Mouse (Mus musculus) midbrain, embryonic 10.5 days (tissue): ENCODE measurements around the gene Pard3. TPM values are rescaled to one million over a fixed set of nuclear protein-coding genes. Genes with fewer than 3 reads are reported as not detected.
A peak's percentile ranks its signal among the peaks of the same experiment; 100 is the strongest.

Source experiments
- DNase-seq: peaks from one replicate; pipeline ENCODE4 v3.0.0-alpha.2; 2017; ENCODE audit warnings: low spot score
- H3K27ac ChIP-seq: fragments of 300-500 bp; sonication (generic); replicated peaks from 2 replicates; pipeline ENCODE4 v1.5.1; 2016; ENCODE audit warnings: mild to moderate bottlenecking
- H3K27me3 ChIP-seq: fragments of 300-500 bp; sonication (generic); 2 replicates; pipeline ENCODE4 v1.6.1; 2016; ENCODE audit warnings: low read depth, mild to moderate bottlenecking; ENCODE audit not compliant: poor library complexity, severe bottlenecking
- H3K36me3 ChIP-seq: fragments of 300-500 bp; sonication (generic); 2 replicates; pipeline ENCODE4 v1.6.1; 2016; ENCODE audit warnings: mild to moderate bottlenecking, moderate library complexity
- H3K4me1 ChIP-seq: fragments of 300-500 bp; sonication (generic); 2 replicates; pipeline ENCODE4 v1.6.1; 2016
- H3K4me3 ChIP-seq: fragments of 300-500 bp; sonication (generic); 2 replicates; pipeline ENCODE4 v1.5.1; 2016; ENCODE audit warnings: mild to moderate bottlenecking, moderate library complexity
- H3K9me3 ChIP-seq: fragments of 300-500 bp; sonication (generic); replicated peaks from 2 replicates; pipeline ENCODE4 v1.6.1; 2016; ENCODE audit warnings: mild to moderate bottlenecking
- WGBS: fragments of 180-500 bp; shearing (Covaris S2); methylation state at CpG from one replicate; pipeline ENCODE4 v1.1.7; 2016; 5-methylcytosine and 5-hydroxymethylcytosine counted together
- polyA plus RNA-seq: library from polyadenylated mRNA; unstranded; fragments of >200 nt; fragmentation: Nextera tagmentation; extraction: Ambion mirVana; gene quantifications from 2 replicates; pipeline ENCODE4 v1.2.1, GENCODE M21; 2016

The Pard3 gene
- polyA plus RNA-seq, 1 experiment from 2014 or later, result 25.1 TPM

GRCm38 (mm10) chr8:127325749-127326148 lies 262.1 kb downstream of the Pard3 start:
- Histone ChIP-seq H3K9me3 (no peaks in the 10 kb centered on the region), H3K27ac (no peak overlapping the region), H3K4me3 (no peak overlapping the region), H3K4me1 (peaks cover 14% of the 10 kb centered on the region), H3K36me3 (no peaks in the 10 kb centered on the region), H3K27me3 (no peaks in the 10 kb centered on the region)
- 80% methylated on average over 5 of the region's 5 CpGs for WGBS
- no peak for DNase-seq

GRCm38 (mm10) chr8:127330258-127331187 lies 266.8 kb downstream of the Pard3 start:
- Histone ChIP-seq H3K9me3 (no peaks in the 10 kb centered on the region), H3K4me1 (peaks cover 14% of the 10 kb centered on the region), H3K27me3 (no peaks in the 10 kb centered on the region), H3K27ac (no peak overlapping the region), H3K4me3 (no peak overlapping the region), H3K36me3 (no peaks in the 10 kb centered on the region)
- peak; percentile 15 for DNase-seq
- WGBS, result 48% methylated on average over 12 of the region's 12 CpGs

GRCm38 (mm10) chr8:127331751-127332150 lies 268.1 kb downstream of the Pard3 start:
- peak; percentile 54 for DNase-seq
- Histone ChIP-seq H3K4me1 (peaks cover 19% of the 10 kb centered on the region), H3K36me3 (no peaks in the 10 kb centered on the region), H3K27me3 (no peaks in the 10 kb centered on the region), H3K9me3 (no peaks in the 10 kb centered on the region), H3K27ac (no peak overlapping the region), H3K4me3 (no peak overlapping the region)
- 94% methylated on average over 1 of the region's 1 CpGs for WGBS

- H3K27me3 ChIP-seq, result no peaks in the 10 kb centered on the region
- 92% methylated on average over 1 of the region's 1 CpGs for WGBS
Measured at GRCm38 (mm10) chr8:127335216-127335615, 271.5 kb downstream of the Pard3 start.

GRCm38 (mm10) chr8:127338183-127338582 lies 274.5 kb downstream of the Pard3 start:
- WGBS, result 84% methylated on average over 11 of the region's 11 CpGs
- H3K4me1 ChIP-seq, result peaks cover 8% of the 10 kb centered on the region; the same call in 1 of the 2 replicates
- H3K9me3 ChIP-seq, result no peaks in the 10 kb centered on the region
- H3K27ac ChIP-seq, result no peak overlapping the region
- DNase-seq, result no peak
- H3K27me3 ChIP-seq, result no peaks in the 10 kb centered on the region
- H3K36me3 ChIP-seq, result no peaks in the 10 kb centered on the region
- no peak overlapping the region for H3K4me3 ChIP-seq

More at GRCm38 (mm10) chr8:127335216-127335615, 271.5 kb downstream of the Pard3 start:
- H3K4me1 ChIP-seq, result peaks cover 11% of the 10 kb centered on the region
- no peak for DNase-seq
- no peak overlapping the region for H3K27ac ChIP-seq
- no peaks in the 10 kb centered on the region for H3K36me3 ChIP-seq
- no peaks in the 10 kb centered on the region for H3K9me3 ChIP-seq
- no peak overlapping the region for H3K4me3 ChIP-seq

- H3K27me3 ChIP-seq, result no peaks in the 10 kb centered on the region
- no peaks in the 10 kb centered on the region for H3K9me3 ChIP-seq
- H3K4me1 ChIP-seq, result peaks cover 9% of the 10 kb centered on the region; the same call in 1 of the 2 replicates
- H3K36me3 ChIP-seq, result no peaks in the 10 kb centered on the region
- WGBS, result 92% methylated on average over 7 of the region's 7 CpGs
- no peak for DNase-seq
- no peak overlapping the region for H3K27ac ChIP-seq
- no peak overlapping the region for H3K4me3 ChIP-seq
Measured at GRCm38 (mm10) chr8:127341046-127341445, 277.4 kb downstream of the Pard3 start.

GRCm38 (mm10) chr8:127343115-127343514 lies 279.4 kb downstream of the Pard3 start:
- 52% methylated on average over 2 of the region's 2 CpGs for WGBS

GRCm38 (mm10) chr8:127344421-127344820 lies 280.7 kb downstream of the Pard3 start:
- Histone ChIP-seq H3K27ac (no peak overlapping the region), H3K9me3 (no peaks in the 10 kb centered on the region), H3K4me3 (no peak overlapping the region), H3K27me3 (no peaks in the 10 kb centered on the region), H3K36me3 (no peaks in the 10 kb centered on the region), H3K4me1 (peaks cover 4% of the 10 kb centered on the region; the same call in 1 of the 2 replicates)
- DNase-seq, result no peak
- 91% methylated on average over 3 of the region's 3 CpGs for WGBS

More at GRCm38 (mm10) chr8:127343115-127343514, 279.4 kb downstream of the Pard3 start:
- Histone ChIP-seq H3K27ac (no peak overlapping the region), H3K9me3 (no peaks in the 10 kb centered on the region), H3K4me3 (no peak overlapping the region), H3K4me1 (peaks cover 4% of the 10 kb centered on the region; the same call in 1 of the 2 replicates), H3K36me3 (no peaks in the 10 kb centered on the region), H3K27me3 (no peaks in the 10 kb centered on the region)
- DNase-seq, result no peak

GRCm38 (mm10) chr8:127345912-127346423 lies 282.3 kb downstream of the Pard3 start:
- H3K9me3 ChIP-seq, result no peaks in the 10 kb centered on the region
- no peaks in the 10 kb centered on the region for H3K36me3 ChIP-seq
- H3K4me3 ChIP-seq, result no peak overlapping the region
- H3K4me1 ChIP-seq, result peaks cover 4% of the 10 kb centered on the region; the same call in 1 of the 2 replicates
- H3K27me3 ChIP-seq, result no peaks in the 10 kb centered on the region
- 97% methylated on average over 1 of the region's 1 CpGs for WGBS
- no peak overlapping the region for H3K27ac ChIP-seq
- DNase-seq, result no peak

GRCm38 (mm10) chr8:127347890-127348495 lies 284.3 kb downstream of the Pard3 start:
- no peak overlapping the region for H3K4me3 ChIP-seq
- no peaks in the 10 kb centered on the region for H3K9me3 ChIP-seq
- 93% methylated on average over 2 of the region's 2 CpGs for whole genome bisulfite sequencing

GRCm38 (mm10) chr8:127361796-127362195 lies 298.1 kb downstream of the Pard3 start:
- no peaks in the 10 kb centered on the region for H3K4me1 ChIP-seq
- no peaks in the 10 kb centered on the region for H3K27me3 ChIP-seq
- peaks cover 12% of the 10 kb centered on the region for H3K36me3 ChIP-seq
- no peak overlapping the region for H3K4me3 ChIP-seq
- no peak for DNase-seq
- H3K27ac ChIP-seq, result no peak overlapping the region
- H3K9me3 ChIP-seq, result no peaks in the 10 kb centered on the region

More at GRCm38 (mm10) chr8:127347890-127348495, 284.3 kb downstream of the Pard3 start:
- Histone ChIP-seq H3K27ac (no peak overlapping the region), H3K27me3 (no peaks in the 10 kb centered on the region), H3K36me3 (no peaks in the 10 kb centered on the region), H3K4me1 (peaks cover 3% of the 10 kb centered on the region; the same call in 1 of the 2 replicates)
- DNase-seq, result no peak

- Histone ChIP-seq H3K4me3 (no peak overlapping the region), H3K27ac (no peak overlapping the region), H3K4me1 (0 out of 2 replicates have a peak, but pooled peaks cover 9% of the 10 kb centered on the region), H3K9me3 (no peaks in the 10 kb centered on the region), H3K36me3 (peaks cover 27% of the 10 kb centered on the region), H3K27me3 (no peaks in the 10 kb centered on the region)
- WGBS, result 61% methylated on average over 3 of the region's 3 CpGs
- DNase-seq, result no peak
Measured at GRCm38 (mm10) chr8:127368347-127368746, 304.7 kb downstream of the Pard3 start.
